Mouse (Mus musculus) liver, postnatal 0 days (tissue): ENCODE data around the gene Lrrc58.

Source experiments
- CTCF ChIP-seq: sonication (generic); IDR thresholded peaks from 2 replicates; pipeline ENCODE4 v1.5.1; 2016; ENCODE audit warnings: antibody characterized with exemption, low read depth
- EP300 ChIP-seq: IDR thresholded peaks from 2 replicates; pipeline ENCODE4 v1.6.1; 2016; ENCODE audit warnings: antibody characterized with exemption, low read depth, mild to moderate bottlenecking

DNA sequence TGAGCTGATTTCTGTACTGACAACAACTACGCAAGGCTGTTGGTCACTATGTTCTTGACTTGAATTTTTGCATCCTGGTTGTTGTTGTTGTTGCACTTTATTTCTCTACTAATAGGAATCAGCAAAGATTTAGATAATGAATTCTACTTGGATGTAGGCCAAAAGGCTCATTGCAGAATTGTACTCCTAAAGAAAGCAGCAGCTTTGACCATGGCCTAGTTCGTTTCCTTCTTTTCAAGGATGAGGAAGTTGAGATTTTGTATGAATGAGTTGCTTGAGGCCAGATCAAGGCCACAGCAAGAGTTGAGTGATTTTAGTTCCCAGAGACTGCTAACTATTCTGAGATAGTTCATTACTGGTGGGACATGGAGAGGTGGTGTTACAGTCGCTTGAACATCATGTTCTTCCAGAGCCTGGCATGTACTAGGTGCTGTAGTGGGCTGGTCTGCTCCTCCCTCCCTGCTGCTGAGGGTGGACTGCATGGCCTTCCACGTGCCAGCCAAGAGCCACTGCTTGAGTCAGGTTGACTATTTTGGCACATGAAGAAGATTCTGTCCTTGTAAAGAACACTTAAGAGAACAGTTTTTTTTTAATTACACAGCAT is 3.0 kb downstream of the Lrrc58 start:
- no peak for TF ChIP-seq CTCF
- no peak for TF ChIP-seq EP300
